Mouse (Mus musculus) spleen, adult 2 months (tissue): ENCODE measurements around the gene Lpcat4.

ENCODE experiments used
- CTCF ChIP-seq: fragments of 200-500 bp; IDR thresholded peaks from 2 replicates; pipeline ENCODE4 v1.5.1; 2011; ENCODE audit warnings: mild to moderate bottlenecking, inconsistent platforms; ENCODE audit not compliant: insufficient read depth, insufficient read length, insufficient replicate concordance; ENCODE audit errors: extremely low read depth
- POLR2A ChIP-seq: fragments of 200-500 bp; IDR thresholded peaks from 2 replicates; pipeline ENCODE4 v1.6.1; 2011; ENCODE audit warnings: low read depth, low read length, inconsistent platforms

DNA sequence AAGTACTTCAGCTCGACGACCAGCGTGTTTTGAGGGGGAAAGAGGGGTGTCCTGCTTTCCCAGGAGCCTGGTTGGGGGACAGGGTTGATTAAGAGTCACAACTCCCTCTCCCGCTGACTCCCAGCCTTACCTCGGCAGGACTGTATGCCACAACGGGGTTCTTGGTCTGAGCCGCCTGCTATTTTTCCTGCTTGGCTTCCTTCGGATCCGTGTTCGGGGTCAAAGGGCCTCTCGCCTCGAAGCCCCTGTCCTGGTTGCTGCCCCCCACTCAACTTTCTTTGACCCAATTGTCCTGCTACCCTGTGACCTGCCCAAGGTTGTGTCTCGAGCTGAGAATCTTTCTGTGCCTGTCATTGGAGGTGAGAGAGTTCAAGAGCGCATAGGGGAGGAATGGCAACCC lies 2.5 kb downstream of the Lpcat4 start:
- TF ChIP-seq CTCF: no peak
- no peak for TF ChIP-seq POLR2A
